Mouse (Mus musculus) heart, embryonic 14.5 days (tissue): ENCODE results near the gene Fgfr2. TPM values are rescaled to one million over a fixed set of nuclear protein-coding genes. Genes with fewer than 3 reads are reported as not detected.

Source experiments
- ATAC-seq: fragments of 200-750 bp; cut with Nextera tagmentation; 2 replicates; pipeline ENCODE4 v1.8.0; 2017; ENCODE audit warnings: low read depth, moderate TSS enrichment; ENCODE audit not compliant: insufficient number of reproducible peaks, insufficient read depth, low FRiP score
- H3K27ac ChIP-seq, 2 experiments: fragments of 200-500 bp in 1 of 2; fragments of 300-500 bp in 1 of 2; sonication (generic) in 1 of 2; replicated peaks in 1 of 2; 2 replicates each; pipeline ENCODE4 v1.5.1; 2012 to 2014; ENCODE audit warnings: low read depth in 2 of 2, low read length in 2 of 2, control low read depth in 1 of 2, mild to moderate bottlenecking in 1 of 2, mixed read lengths in 1 of 2; ENCODE audit not compliant: control insufficient read depth in 1 of 2, insufficient read depth in 1 of 2
- H3K27me3 ChIP-seq: fragments of 300-500 bp; sonication (generic); 2 replicates; pipeline ENCODE4 v1.6.1; 2014; ENCODE audit warnings: mild to moderate bottlenecking, low read length, control low read depth; ENCODE audit not compliant: control insufficient read depth, insufficient read depth
- H3K36me3 ChIP-seq: fragments of 300-500 bp; sonication (generic); 2 replicates; pipeline ENCODE4 v1.6.1; 2014; ENCODE audit warnings: mild to moderate bottlenecking, control low read depth, low read length, mixed read lengths; ENCODE audit not compliant: control insufficient read depth, insufficient read depth
- H3K4me1 ChIP-seq, 2 experiments: fragments of 200-500 bp in 1 of 2; fragments of 300-500 bp in 1 of 2; sonication (generic) in 1 of 2; 2 replicates each; pipeline ENCODE4 v1.6.1; 2012 to 2014; ENCODE audit warnings: low read length in 2 of 2, control low read depth in 1 of 2, mixed read lengths in 1 of 2; ENCODE audit not compliant: control insufficient read depth in 2 of 2, insufficient read depth in 2 of 2
- H3K4me2 ChIP-seq: fragments of 300-500 bp; sonication (generic); 2 replicates; pipeline ENCODE4 v1.6.1; 2014; ENCODE audit warnings: mild to moderate bottlenecking, low read length
- H3K4me3 ChIP-seq, 2 experiments: fragments of 200-500 bp in 1 of 2; fragments of 300-500 bp in 1 of 2; sonication (generic) in 1 of 2; 2 replicates each; pipeline ENCODE4 v1.5.1; 2012 to 2014; ENCODE audit warnings: low read length in 2 of 2, mild to moderate bottlenecking in 2 of 2, control low read depth in 1 of 2, low read depth in 1 of 2, moderate library complexity in 1 of 2; ENCODE audit not compliant: control insufficient read depth in 1 of 2, insufficient read depth in 1 of 2
- H3K9ac ChIP-seq: fragments of 300-500 bp; sonication (generic); 2 replicates; pipeline ENCODE4 v1.6.1; 2014; ENCODE audit warnings: mild to moderate bottlenecking, low read length
- H3K9me3 ChIP-seq: fragments of 300-500 bp; sonication (generic); 2 replicates; pipeline ENCODE4 v1.6.1; 2016; ENCODE audit warnings: low read length, control low read depth; ENCODE audit not compliant: control insufficient read depth
- WGBS: fragments of 180-500 bp; shearing (Covaris S2); extraction: QIAGEN DNeasy Blood & Tissue Kit; methylation state at CpG from one replicate; pipeline ENCODE4 v1.1.7; 2014; 5-methylcytosine and 5-hydroxymethylcytosine counted together
- polyA plus RNA-seq: library from polyadenylated mRNA; unstranded; fragments of >200 nt; fragmentation: Nextera tagmentation; extraction: Ambion mirVana; gene quantifications from 2 replicates; pipeline ENCODE4 v1.2.1, GENCODE M21; 2014

The Fgfr2 gene
- polyA plus RNA-seq, 1 experiment from 2014 or later: 22.4 TPM

GRCm38 (mm10) chr7:130257991-130258703 is 2865.0 kb downstream of the Fgfr2 start:
- Histone ChIP-seq H3K27ac (no peak overlapping the region), H3K9ac (no peak overlapping the region), H3K4me1 (peaks cover 10 to 14% of the 10 kb centered on the region in 2 experiments; a peak in 3 of 4 replicates), H3K36me3 (peaks cover 4% of the 10 kb centered on the region; the same call in 1 of the 2 replicates), H3K4me3 (no peak overlapping the region), H3K27me3 (peaks cover 4% of the 10 kb centered on the region; the same call in 1 of the 2 replicates), H3K4me2 (peak overlapping the region; percentile 8; the same call in 1 of the 2 replicates), H3K9me3 (no peaks in the 10 kb centered on the region)
- 64% methylated on average over 8 of the region's 8 CpGs for WGBS
- no peak for ATAC-seq

- no peak overlapping the region for H3K4me2 ChIP-seq
- H3K27ac ChIP-seq: no peak overlapping the region
These were observed 2869.9 kb downstream of the Fgfr2 start for GRCm38 (mm10) chr7:130253264-130253663.

GRCm38 (mm10) chr7:130251936-130252523 is 2871.1 kb downstream of the Fgfr2 start:
- Histone ChIP-seq H3K36me3 (no peaks in the 10 kb centered on the region), H3K4me1 (peaks cover 3 to 13% of the 10 kb centered on the region in 2 experiments; a peak in 2 of 4 replicates), H3K27ac (no peak overlapping the region), H3K9ac (no peak overlapping the region), H3K4me2 (no peak overlapping the region), H3K9me3 (no peaks in the 10 kb centered on the region), H3K4me3 (no peak overlapping the region), H3K27me3 (no peaks in the 10 kb centered on the region)
- 71% methylated on average over 3 of the region's 3 CpGs for WGBS
- ATAC-seq: no peak

More at GRCm38 (mm10) chr7:130253264-130253663, 2869.9 kb downstream of the Fgfr2 start:
- Histone ChIP-seq H3K4me1 (peaks cover 2 to 7% of the 10 kb centered on the region in 2 experiments; a peak in 2 of 4 replicates), H3K9me3 (no peaks in the 10 kb centered on the region), H3K4me3 (no peak overlapping the region), H3K9ac (no peak overlapping the region), H3K27me3 (no peaks in the 10 kb centered on the region), H3K36me3 (no peaks in the 10 kb centered on the region)
- ATAC-seq: no peak
- WGBS: 58% methylated on average over 4 of the region's 4 CpGs

GRCm38 (mm10) chr7:130250994-130251393 is 2872.2 kb downstream of the Fgfr2 start:
- no peak overlapping the region for H3K27ac ChIP-seq
- 86% methylated on average over 4 of the region's 4 CpGs for WGBS
- H3K4me2 ChIP-seq: no peak overlapping the region

GRCm38 (mm10) chr7:130248403-130248802 is 2874.7 kb downstream of the Fgfr2 start:
- no peaks in the 10 kb centered on the region for H3K36me3 ChIP-seq
- H3K4me2 ChIP-seq: no peak overlapping the region
- 79% methylated on average over 7 of the region's 7 CpGs for WGBS
- no peak overlapping the region for H3K4me3 ChIP-seq
- H3K27me3 ChIP-seq: no peaks in the 10 kb centered on the region
- ATAC-seq: no peak
- H3K4me1 ChIP-seq: peaks cover 5 to 14% of the 10 kb centered on the region in 2 experiments; a peak in 2 of 4 replicates
- no peaks in the 10 kb centered on the region for H3K9me3 ChIP-seq
- no peak overlapping the region for H3K9ac ChIP-seq
- no peak overlapping the region for H3K27ac ChIP-seq

More at GRCm38 (mm10) chr7:130250994-130251393, 2872.2 kb downstream of the Fgfr2 start:
- H3K9me3 ChIP-seq: no peaks in the 10 kb centered on the region
- H3K9ac ChIP-seq: no peak overlapping the region
- no peak for ATAC-seq
- H3K4me1 ChIP-seq: peaks cover 2 to 14% of the 10 kb centered on the region in 2 experiments; a peak in 2 of 4 replicates
- no peaks in the 10 kb centered on the region for H3K27me3 ChIP-seq
- H3K36me3 ChIP-seq: no peaks in the 10 kb centered on the region
- no peak overlapping the region for H3K4me3 ChIP-seq

- Histone ChIP-seq H3K27ac (no peak overlapping the region), H3K4me2 (no peak overlapping the region), H3K27me3 (no peaks in the 10 kb centered on the region)
These were observed 2875.3 kb downstream of the Fgfr2 start for GRCm38 (mm10) chr7:130247831-130248230.

GRCm38 (mm10) chr7:130246483-130246882 is 2876.7 kb downstream of the Fgfr2 start:
- WGBS: 77% methylated on average over 7 of the region's 7 CpGs
- no peak overlapping the region for H3K9ac ChIP-seq
- no peak overlapping the region for H3K4me2 ChIP-seq
- H3K36me3 ChIP-seq: no peaks in the 10 kb centered on the region
- no peak for ATAC-seq
- H3K4me3 ChIP-seq: no peak overlapping the region
- H3K27me3 ChIP-seq: no peaks in the 10 kb centered on the region
- H3K27ac ChIP-seq: no peak overlapping the region
- no peaks in the 10 kb centered on the region for H3K9me3 ChIP-seq
- peaks cover 5 to 10% of the 10 kb centered on the region in 2 experiments; a peak in 2 of 4 replicates for H3K4me1 ChIP-seq

More at GRCm38 (mm10) chr7:130247831-130248230, 2875.3 kb downstream of the Fgfr2 start:
- Histone ChIP-seq H3K9ac (no peak overlapping the region), H3K36me3 (no peaks in the 10 kb centered on the region), H3K4me3 (no peak overlapping the region), H3K9me3 (no peaks in the 10 kb centered on the region), H3K4me1 (peaks cover 5 to 14% of the 10 kb centered on the region in 2 experiments; a peak in 2 of 4 replicates)
- 66% methylated on average over 10 of the region's 10 CpGs for WGBS
- ATAC-seq: no peak
